ENCODE assay signal across 27 mouse cellular contexts in the genomic region with DNA sequence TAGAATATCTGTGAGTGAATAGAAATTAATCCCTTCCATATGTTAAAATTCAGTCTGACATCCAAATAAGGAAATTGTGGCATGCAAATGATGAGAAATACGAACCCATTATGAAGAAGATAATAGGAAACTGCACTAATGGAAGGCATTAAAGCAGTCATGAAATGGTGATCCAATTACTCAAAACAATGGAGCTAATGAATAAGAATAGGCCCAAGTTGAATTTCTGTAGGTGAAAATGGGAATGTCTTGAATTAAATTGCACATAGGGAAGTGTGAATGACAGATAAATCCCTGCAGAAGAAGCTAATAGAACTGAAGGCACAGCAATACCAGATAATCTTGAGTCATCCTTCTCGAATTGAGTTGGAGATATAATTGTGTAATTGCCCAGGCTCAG.
"Had no signal": no experiment of that assay in that cellular context is flagged by ENCODE, and none has a peak within 500 bp of the region (broad histone marks: within the 10 kb centered on the region; RNA-seq: fewer than 3 reads in every experiment).

No protein-coding gene starts in this region.

- H3K4me3 ChIP-seq: gastrocnemius, adult 2 months; heart, embryonic 13.5 days; heart, embryonic 15.5 days; hindbrain, embryonic 13.5 days; hindbrain, embryonic 15.5 days; kidney, embryonic 15.5 days; limb, embryonic 13.5 days; limb, embryonic 15.5 days; liver, embryonic 12.5 days had no signal

- ATAC-seq: hindbrain, postnatal 0 days; intestine, embryonic 16.5 days; liver, embryonic 12.5 days had no signal

- H3K27me3 ChIP-seq: heart, embryonic 13.5 days; heart, embryonic 15.5 days; hindbrain, embryonic 13.5 days; hindbrain, embryonic 15.5 days; kidney, embryonic 15.5 days; limb, embryonic 13.5 days; limb, embryonic 15.5 days; liver, embryonic 12.5 days had no signal

- H3K27ac ChIP-seq: gastrocnemius, adult 2 months; heart, embryonic 13.5 days; heart, embryonic 15.5 days; hindbrain, embryonic 13.5 days; hindbrain, embryonic 15.5 days; hindbrain, postnatal 0 days; kidney, embryonic 15.5 days; kidney, postnatal 0 days; limb, embryonic 13.5 days; limb, embryonic 15.5 days; liver, embryonic 12.5 days; liver, embryonic 14.5 days had no signal

- DNase-seq: gastrocnemius, adult 2 months; gastrocnemius, postnatal 10 days; gastrocnemius, postnatal 25 days; heart, adult 18-20 months; heart, postnatal 14 days; heart, postnatal 36 days; kidney, adult 11 months; kidney, adult 2 months; kidney, adult 9 months; kidney, postnatal 14 days; kidney, postnatal 36 days; layer of hippocampus, adult 9-11 months; layer of hippocampus, postnatal 36 days; left cerebral cortex, postnatal 4 days had no signal

- H3K36me3 ChIP-seq: heart, embryonic 13.5 days; heart, embryonic 15.5 days; hindbrain, embryonic 13.5 days; hindbrain, embryonic 15.5 days; kidney, embryonic 15.5 days; limb, embryonic 13.5 days; limb, embryonic 15.5 days; liver, embryonic 12.5 days had no signal

- H3K4me2 ChIP-seq: heart, embryonic 11.5 days; heart, embryonic 13.5 days; heart, embryonic 15.5 days; hindbrain, embryonic 13.5 days; hindbrain, embryonic 15.5 days; kidney, embryonic 15.5 days; limb, embryonic 13.5 days; limb, embryonic 15.5 days; liver, embryonic 12.5 days had no signal

- H3K4me1 ChIP-seq: heart, embryonic 13.5 days; heart, embryonic 15.5 days; hindbrain, embryonic 13.5 days; hindbrain, embryonic 15.5 days; kidney, embryonic 15.5 days; limb, embryonic 13.5 days; limb, embryonic 15.5 days; liver, embryonic 12.5 days had no signal

- H3K9me3 ChIP-seq: heart, embryonic 13.5 days; heart, embryonic 15.5 days; hindbrain, embryonic 13.5 days; hindbrain, embryonic 15.5 days; kidney, embryonic 15.5 days; limb, embryonic 13.5 days; limb, embryonic 15.5 days; liver, embryonic 12.5 days had no signal

- H3K9ac ChIP-seq: heart, embryonic 13.5 days; heart, embryonic 15.5 days; hindbrain, embryonic 13.5 days; hindbrain, embryonic 15.5 days; kidney, embryonic 15.5 days; limb, embryonic 13.5 days; limb, embryonic 15.5 days; liver, embryonic 12.5 days; liver, embryonic 14.5 days had no signal
